Mouse (Mus musculus) heart, embryonic 13.5 days (tissue): ENCODE results near the gene Tbc1d16. TPM values are rescaled to one million over a fixed set of nuclear protein-coding genes. Genes with fewer than 3 reads are reported as not detected.

Experiments
- ATAC-seq: fragments of 200-750 bp; cut with Nextera tagmentation; 2 replicates; pipeline ENCODE4 v1.8.0; 2017; ENCODE audit warnings: moderate TSS enrichment; ENCODE audit not compliant: insufficient number of reproducible peaks, low FRiP score, low TSS enrichment; ENCODE audit errors: extremely low read depth
- H3K27ac ChIP-seq: fragments of 300-500 bp; sonication (generic); replicated peaks from 2 replicates; pipeline ENCODE4 v1.5.1; 2015; ENCODE audit warnings: moderate library complexity, mild to moderate bottlenecking, inconsistent platforms
- H3K27me3 ChIP-seq: fragments of 300-500 bp; sonication (generic); replicated peaks from 2 replicates; pipeline ENCODE4 v1.6.1; 2015; ENCODE audit warnings: mild to moderate bottlenecking, inconsistent platforms
- H3K36me3 ChIP-seq: fragments of 300-500 bp; sonication (generic); 2 replicates; pipeline ENCODE4 v1.6.1; 2015; ENCODE audit warnings: mild to moderate bottlenecking, inconsistent platforms
- H3K4me1 ChIP-seq: fragments of 300-500 bp; sonication (generic); 2 replicates; pipeline ENCODE4 v1.6.1; 2015; ENCODE audit warnings: inconsistent platforms
- H3K4me2 ChIP-seq: fragments of 300-500 bp; sonication (generic); 2 replicates; pipeline ENCODE4 v1.6.1; 2015; ENCODE audit warnings: inconsistent platforms, mild to moderate bottlenecking, moderate library complexity
- H3K4me3 ChIP-seq: fragments of 300-500 bp; sonication (generic); 2 replicates; pipeline ENCODE4 v1.5.1; 2015; ENCODE audit warnings: moderate library complexity, mild to moderate bottlenecking, inconsistent platforms
- H3K9ac ChIP-seq: fragments of 300-500 bp; sonication (generic); 2 replicates; pipeline ENCODE4 v1.6.1; 2015; ENCODE audit warnings: inconsistent platforms, mild to moderate bottlenecking, moderate library complexity
- H3K9me3 ChIP-seq: fragments of 300-500 bp; sonication (generic); 2 replicates; pipeline ENCODE4 v1.6.1; 2016; ENCODE audit warnings: inconsistent platforms
- WGBS: fragments of 180-500 bp; shearing (Covaris S2); methylation state at CpG from one replicate; pipeline ENCODE4 v1.1.7; 2015; ENCODE audit warnings: mixed read lengths; 5-methylcytosine and 5-hydroxymethylcytosine counted together
- polyA plus RNA-seq: library from polyadenylated mRNA; unstranded; fragments of >200 nt; fragmentation: Nextera tagmentation; extraction: Ambion mirVana; gene quantifications from 2 replicates; pipeline ENCODE4 v1.2.1, GENCODE M21; 2015

Gene Tbc1d16
- polyA plus RNA-seq, 1 experiment from 2014 or later, result 9.6 TPM

- 65% methylated on average over 5 of the region's 5 CpGs for WGBS
- Histone ChIP-seq H3K27ac (no peak overlapping the region), H3K27me3 (peaks cover 10% of the 10 kb centered on the region), H3K36me3 (no peaks in the 10 kb centered on the region), H3K4me2 (no peak overlapping the region), H3K9me3 (no peaks in the 10 kb centered on the region), H3K4me3 (no peak overlapping the region), H3K9ac (no peak overlapping the region), H3K4me1 (peaks cover 51% of the 10 kb centered on the region)
- ATAC-seq, result no peak
Measured at GRCm38 (mm10) chr11:119123522-119124319, 104.6 kb downstream of the Tbc1d16 start.

- no peak for ATAC-seq
- no peak overlapping the region for H3K27ac ChIP-seq
- H3K4me1 ChIP-seq, result peaks cover 46% of the 10 kb centered on the region
- H3K9ac ChIP-seq, result no peak overlapping the region
- H3K4me3 ChIP-seq, result no peak overlapping the region
- H3K27me3 ChIP-seq, result peaks cover 9% of the 10 kb centered on the region
- 76% methylated on average over 5 of the region's 5 CpGs for WGBS
- H3K4me2 ChIP-seq, result no peak overlapping the region
- H3K36me3 ChIP-seq, result no peaks in the 10 kb centered on the region
- H3K9me3 ChIP-seq, result no peaks in the 10 kb centered on the region
Measured at GRCm38 (mm10) chr11:119122396-119122795, 105.9 kb downstream of the Tbc1d16 start.

DNA sequence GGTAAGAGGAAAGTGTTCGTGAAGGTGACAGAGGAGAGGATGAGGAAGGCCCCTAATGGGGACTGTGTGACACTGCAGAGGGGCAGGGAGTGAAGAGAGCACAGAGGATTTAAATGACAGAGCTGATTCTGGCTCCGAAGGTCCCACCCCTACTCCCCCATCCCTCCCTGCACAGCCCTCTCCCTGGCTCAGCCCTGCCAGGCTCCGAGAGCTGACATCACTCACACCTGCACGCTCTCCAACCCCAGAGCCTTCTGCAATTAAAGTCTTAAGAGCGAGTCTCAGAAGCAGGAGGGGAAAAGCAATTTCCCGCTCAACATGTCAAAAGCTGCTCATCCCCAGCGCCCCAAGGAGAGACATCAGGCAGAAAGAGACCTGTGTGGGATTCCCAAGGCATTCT, 109.4 kb downstream of the Tbc1d16 start:
- 20% methylated on average over 7 of the region's 7 CpGs for WGBS
- Histone ChIP-seq H3K4me2 (no peak overlapping the region), H3K27ac (no peak overlapping the region), H3K9ac (no peak overlapping the region), H3K36me3 (no peaks in the 10 kb centered on the region), H3K27me3 (peaks cover 10% of the 10 kb centered on the region), H3K4me1 (peaks cover 23% of the 10 kb centered on the region), H3K4me3 (no peak overlapping the region), H3K9me3 (no peaks in the 10 kb centered on the region)
- no peak for ATAC-seq

DNA sequence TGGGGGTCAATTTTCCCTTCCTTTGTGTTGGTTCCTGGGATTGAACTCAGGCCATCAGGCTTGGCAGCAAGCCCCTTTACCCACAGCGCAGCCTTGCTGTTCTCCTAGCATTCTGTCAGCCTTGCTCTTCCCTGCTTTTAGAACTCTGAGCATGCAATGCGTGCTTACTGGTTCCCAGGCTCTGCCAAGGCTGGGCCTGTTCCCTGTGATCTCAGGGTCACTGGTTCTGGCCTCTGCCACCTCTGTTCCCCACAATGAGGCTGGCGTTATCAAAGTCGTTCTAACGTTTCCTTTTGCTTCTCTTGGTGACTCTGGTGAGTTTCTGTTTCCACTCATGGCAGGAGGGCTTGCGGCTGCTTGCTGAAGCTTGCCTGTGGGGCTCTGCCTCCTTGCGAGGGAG, 110.4 kb downstream of the Tbc1d16 start:
- peaks cover 15% of the 10 kb centered on the region for H3K27me3 ChIP-seq
- WGBS, result 54% methylated on average over 7 of the region's 7 CpGs
- no peaks in the 10 kb centered on the region for H3K9me3 ChIP-seq
- peaks cover 21% of the 10 kb centered on the region for H3K4me1 ChIP-seq
- ATAC-seq, result no peak
- no peak overlapping the region for H3K4me3 ChIP-seq
- H3K27ac ChIP-seq, result no peak overlapping the region
- no peak overlapping the region for H3K9ac ChIP-seq
- no peak overlapping the region for H3K4me2 ChIP-seq
- H3K36me3 ChIP-seq, result no peaks in the 10 kb centered on the region

- H3K4me2 ChIP-seq, result no peak overlapping the region
- ATAC-seq, result no peak
- H3K9ac ChIP-seq, result peak overlapping the region; percentile 7; the same call in 1 of the 2 replicates
- H3K27ac ChIP-seq, result 0 out of 2 replicates have a peak overlapping the region, but pooled peaks have one; percentile 37
- H3K4me3 ChIP-seq, result no peak overlapping the region
- peaks cover 21% of the 10 kb centered on the region for H3K4me1 ChIP-seq
- H3K36me3 ChIP-seq, result no peaks in the 10 kb centered on the region
- no peaks in the 10 kb centered on the region for H3K9me3 ChIP-seq
- peaks cover 15% of the 10 kb centered on the region; the same call in 1 of the 2 replicates for H3K27me3 ChIP-seq
- 51% methylated on average over 4 of the region's 4 CpGs for WGBS
Measured at GRCm38 (mm10) chr11:119116992-119117391, 111.3 kb downstream of the Tbc1d16 start.

DNA sequence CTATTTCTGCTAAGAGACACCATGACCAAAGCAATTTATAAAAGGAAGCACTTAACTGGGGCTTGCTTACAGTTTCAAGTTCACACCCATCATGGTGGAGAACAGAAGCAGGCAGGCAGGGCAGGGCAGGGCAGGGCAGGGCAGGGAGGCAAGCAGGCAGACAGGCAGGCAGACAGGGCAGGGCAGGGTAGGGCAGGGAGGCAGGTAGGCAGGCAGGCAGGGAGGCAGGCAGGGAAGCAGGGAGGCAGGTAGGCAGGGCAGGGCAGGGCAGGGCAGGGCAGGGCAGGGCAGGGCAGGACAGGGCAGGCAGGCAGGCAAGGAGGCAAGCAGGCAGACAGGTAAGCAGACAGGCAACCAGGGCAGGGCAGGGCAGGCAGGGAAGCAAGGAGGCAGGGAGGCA, 115.6 kb downstream of the Tbc1d16 start:
- no peak for ATAC-seq
- Histone ChIP-seq H3K27ac (no peak overlapping the region), H3K4me2 (no peak overlapping the region), H3K36me3 (no peaks in the 10 kb centered on the region), H3K4me1 (peaks cover 6% of the 10 kb centered on the region), H3K9ac (no peak overlapping the region), H3K4me3 (no peak overlapping the region), H3K9me3 (no peaks in the 10 kb centered on the region), H3K27me3 (peaks cover 16% of the 10 kb centered on the region; the same call in 1 of the 2 replicates)

- peaks cover 16% of the 10 kb centered on the region; the same call in 1 of the 2 replicates for H3K27me3 ChIP-seq
- H3K36me3 ChIP-seq, result no peaks in the 10 kb centered on the region
- H3K4me2 ChIP-seq, result no peak overlapping the region
- peaks cover 2% of the 10 kb centered on the region for H3K4me1 ChIP-seq
- H3K9me3 ChIP-seq, result no peaks in the 10 kb centered on the region
- H3K27ac ChIP-seq, result no peak overlapping the region
- no peak overlapping the region for H3K9ac ChIP-seq
- 0 out of 2 replicates have a peak, but pooled peaks have one; percentile 7 for ATAC-seq
- no peak overlapping the region for H3K4me3 ChIP-seq
- 15% methylated on average over 7 of the region's 7 CpGs for WGBS
Measured at GRCm38 (mm10) chr11:119111345-119111744, 117.0 kb downstream of the Tbc1d16 start.

DNA sequence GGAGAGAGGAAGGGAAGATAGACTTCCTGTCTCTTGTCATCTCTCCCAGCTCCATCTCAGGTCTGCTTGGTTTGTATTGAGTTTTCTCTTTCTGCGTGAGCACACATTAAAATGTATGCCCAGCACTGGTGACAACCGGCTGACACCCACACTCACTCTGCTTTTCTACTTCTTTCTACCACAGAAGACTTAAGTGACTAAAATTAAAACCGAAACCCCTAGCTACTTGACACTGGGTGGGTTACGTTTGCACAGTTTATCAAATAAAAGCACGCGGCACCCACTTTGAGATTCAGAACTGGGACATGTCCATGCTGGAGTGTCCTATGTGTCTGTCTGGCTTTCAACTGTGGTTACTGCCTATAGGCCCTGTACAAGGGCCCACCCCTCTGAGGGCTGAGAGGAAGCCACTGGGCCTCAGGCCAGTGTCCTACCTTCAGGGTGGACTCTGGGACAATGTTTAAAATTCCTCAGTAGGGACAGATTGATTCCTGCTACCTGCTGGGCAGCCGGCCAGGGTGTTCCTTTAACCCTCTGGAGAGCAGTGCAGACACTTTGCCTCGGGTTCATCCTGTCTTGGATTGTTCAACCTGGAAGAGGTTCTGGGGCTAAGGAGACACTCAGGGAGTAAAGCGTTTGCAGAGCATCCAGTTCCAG, 118.8 kb downstream of the Tbc1d16 start:
- H3K4me3 ChIP-seq, result no peak overlapping the region
- no peaks in the 10 kb centered on the region for H3K36me3 ChIP-seq
- peaks cover 15% of the 10 kb centered on the region for H3K4me1 ChIP-seq
- WGBS, result 62% methylated on average over 9 of the region's 9 CpGs
- H3K4me2 ChIP-seq, result no peak overlapping the region
- H3K27me3 ChIP-seq, result peaks cover 12% of the 10 kb centered on the region; the same call in 1 of the 2 replicates
- no peak for ATAC-seq
- H3K9ac ChIP-seq, result no peak overlapping the region
- H3K27ac ChIP-seq, result no peak overlapping the region
- no peaks in the 10 kb centered on the region for H3K9me3 ChIP-seq

- H3K4me2 ChIP-seq, result no peak overlapping the region
- H3K9ac ChIP-seq, result no peak overlapping the region
- peaks cover 15% of the 10 kb centered on the region for H3K4me1 ChIP-seq
- no peak for ATAC-seq
- 75% methylated on average over 10 of the region's 10 CpGs for WGBS
- H3K27me3 ChIP-seq, result peaks cover 8% of the 10 kb centered on the region; the same call in 1 of the 2 replicates
- H3K9me3 ChIP-seq, result no peaks in the 10 kb centered on the region
- H3K4me3 ChIP-seq, result no peak overlapping the region
- no peak overlapping the region for H3K27ac ChIP-seq
- no peaks in the 10 kb centered on the region for H3K36me3 ChIP-seq
Measured at GRCm38 (mm10) chr11:119108573-119109263, 119.6 kb downstream of the Tbc1d16 start.

DNA sequence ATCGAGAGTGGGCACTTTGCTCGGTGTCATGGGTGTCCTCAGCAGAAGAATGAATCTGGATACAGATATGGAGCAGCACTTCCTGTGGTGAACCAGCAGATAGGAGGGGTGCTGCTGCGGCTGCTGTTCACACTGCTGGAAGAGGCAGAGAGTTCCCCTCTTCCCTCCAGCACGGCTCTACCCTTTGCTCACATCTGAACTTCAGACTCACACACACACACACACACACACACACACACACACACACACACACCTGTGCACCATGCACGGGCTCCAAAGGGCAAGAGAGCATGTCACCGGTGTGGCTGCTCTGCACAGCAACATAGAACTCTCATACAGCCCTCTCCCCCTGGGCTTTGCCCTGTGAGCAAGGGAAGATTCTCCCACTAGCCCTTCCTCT, 122.0 kb downstream of the Tbc1d16 start:
- ATAC-seq, result no peak
- H3K9me3 ChIP-seq, result no peaks in the 10 kb centered on the region
- H3K4me2 ChIP-seq, result peak overlapping the region; percentile 50
- 17% methylated on average over 6 of the region's 6 CpGs for WGBS
- peak overlapping the region; percentile 34; the same call in 1 of the 2 replicates for H3K27ac ChIP-seq
- H3K9ac ChIP-seq, result peak overlapping the region; percentile 58; the same call in 1 of the 2 replicates
- peaks cover 20% of the 10 kb centered on the region for H3K4me1 ChIP-seq
- H3K36me3 ChIP-seq, result no peaks in the 10 kb centered on the region
- no peak overlapping the region for H3K4me3 ChIP-seq
- 0 out of 2 replicates have a peak, but pooled peaks cover 4% of the 10 kb centered on the region for H3K27me3 ChIP-seq

GRCm38 (mm10) chr11:119105748-119106147, 122.6 kb downstream of the Tbc1d16 start:
- 7% methylated on average over 8 of the region's 8 CpGs for whole genome bisulfite sequencing
- peaks cover 20% of the 10 kb centered on the region for H3K4me1 ChIP-seq
- peak overlapping the region; percentile 50 for H3K4me2 ChIP-seq
- H3K27me3 ChIP-seq, result 0 out of 2 replicates have a peak, but pooled peaks cover 4% of the 10 kb centered on the region
- H3K36me3 ChIP-seq, result no peaks in the 10 kb centered on the region
- no peak; the same call in 1 of the 2 replicates for ATAC-seq
- no peaks in the 10 kb centered on the region for H3K9me3 ChIP-seq
- no peak overlapping the region for H3K4me3 ChIP-seq
- H3K27ac ChIP-seq, result peak overlapping the region; percentile 34; the same call in 1 of the 2 replicates
- peak overlapping the region; percentile 58 for H3K9ac ChIP-seq
